Mouse (Mus musculus): ENCODE results near the gene Tia1. TPM values are rescaled to one million over a fixed set of nuclear protein-coding genes. Genes with fewer than 3 reads are reported as not detected.

Tia1 gene
- polyA plus RNA-seq, 1 experiment from 2014 or later = 130 TPM

DNA sequence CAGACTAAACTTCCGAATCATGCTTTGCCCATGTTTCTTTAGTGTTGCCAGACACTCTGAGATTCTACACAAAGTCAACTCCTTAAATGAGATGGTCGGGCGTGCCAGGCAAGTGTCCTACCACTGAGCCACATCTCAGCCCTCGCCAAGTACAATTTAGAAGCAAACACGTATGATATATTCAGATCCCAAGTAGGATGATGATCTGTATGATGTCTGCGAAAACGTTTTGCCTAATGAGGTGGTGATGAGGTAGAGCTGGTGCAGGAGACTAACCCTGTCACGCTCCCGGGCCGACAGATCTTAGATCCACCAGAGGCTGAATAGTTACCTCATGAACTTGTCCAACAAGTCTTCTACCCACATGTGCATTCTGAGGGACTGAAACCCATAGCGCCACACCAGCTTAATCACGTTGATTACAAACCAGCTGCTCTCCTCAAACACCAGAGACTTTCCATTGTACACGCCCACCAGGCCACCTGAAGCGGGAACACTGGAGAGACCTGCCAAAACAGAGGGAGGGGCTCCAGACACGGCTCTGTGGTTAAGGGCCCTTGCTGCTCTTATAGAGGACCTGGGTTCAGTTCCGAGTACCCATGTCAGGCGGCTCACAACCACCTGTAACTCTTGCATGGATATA, 9.8 kb upstream of the Tia1 start:
- no peaks in the 10 kb centered on the region for H3K9me3 ChIP-seq (ENCODE audit: control insufficient read depth, low read length)
- DNase-seq (ENCODE audit: low spot score) (peak; percentile 44), ATAC-seq (ENCODE audit: low read depth) (no peak)
- H3K4me1 ChIP-seq (ENCODE audit: control insufficient read depth, insufficient read depth, low read length) = peaks cover 13% of the 10 kb centered on the region; the same call in 1 of the 2 replicates
- no peak overlapping the region for H3K27ac ChIP-seq (replicated peaks; ENCODE audit: low read depth, low read length)
- H3K27me3 ChIP-seq (replicated peaks; ENCODE audit: control insufficient read depth, insufficient read depth, low read length) = no peaks in the 10 kb centered on the region
- H3K4me3 ChIP-seq (ENCODE audit: low read depth, low read length) = no peak overlapping the region
- 83% methylated on average over 17 of the region's 17 CpGs for WGBS
- H3K9ac ChIP-seq (ENCODE audit: low read depth, low read length) = no peak overlapping the region
- peaks cover 43% of the 10 kb centered on the region for H3K36me3 ChIP-seq (ENCODE audit: control insufficient read depth, insufficient read depth, low read length)
- no peak overlapping the region; the same call in 1 of the 2 replicates for H3K4me2 ChIP-seq (ENCODE audit: low read depth, low read length)

GRCm38 (mm10) chr6:86395021-86395420, 9.0 kb upstream of the Tia1 start:
- peaks cover 13% of the 10 kb centered on the region; the same call in 1 of the 2 replicates for H3K4me1 ChIP-seq (ENCODE audit: control insufficient read depth, insufficient read depth, low read length)
- H3K9ac ChIP-seq (ENCODE audit: low read depth, low read length) = peak overlapping the region; percentile 80; the same call in 1 of the 2 replicates
- H3K9me3 ChIP-seq (ENCODE audit: control insufficient read depth, low read length) = no peaks in the 10 kb centered on the region
- H3K27me3 ChIP-seq (replicated peaks; ENCODE audit: control insufficient read depth, insufficient read depth, low read length) = no peaks in the 10 kb centered on the region
- ATAC-seq (ENCODE audit: low read depth) = no peak
- peak overlapping the region; percentile 77 for H3K4me2 ChIP-seq (ENCODE audit: low read depth, low read length)
- peaks cover 35% of the 10 kb centered on the region for H3K36me3 ChIP-seq (ENCODE audit: control insufficient read depth, insufficient read depth, low read length)
- DNase-seq (ENCODE audit: low spot score) = peak; percentile 46
- 0 out of 2 replicates have a peak overlapping the region, but pooled peaks have one; percentile 1 for H3K4me3 ChIP-seq (ENCODE audit: low read depth, low read length)
- WGBS = 66% methylated on average over 9 of the region's 9 CpGs
- H3K27ac ChIP-seq (replicated peaks; ENCODE audit: low read depth, low read length) = no peak overlapping the region

DNA sequence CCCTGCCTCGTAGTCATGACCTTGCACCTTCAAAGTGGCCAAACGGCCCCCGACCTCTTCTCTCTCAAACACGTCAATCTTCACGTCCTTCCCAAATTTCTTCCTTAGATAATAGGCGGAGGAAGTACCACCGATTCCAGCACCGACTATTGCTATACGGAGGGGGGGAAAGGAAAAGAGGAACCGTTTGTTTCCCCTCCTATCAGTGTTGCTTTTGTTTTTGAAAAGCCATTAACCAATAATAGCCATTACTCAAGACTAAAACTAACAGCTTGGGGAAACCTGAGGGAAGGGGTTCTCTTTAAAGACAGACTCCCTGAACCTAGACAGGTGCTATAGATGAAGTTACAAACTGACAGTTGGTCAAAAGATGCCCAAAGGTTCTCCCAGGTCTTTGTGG, 8.1 kb upstream of the Tia1 start:
- peaks cover 26% of the 10 kb centered on the region for H3K36me3 ChIP-seq (ENCODE audit: control insufficient read depth, insufficient read depth, low read length)
- 32% methylated on average over 10 of the region's 10 CpGs for WGBS
- peak overlapping the region; percentile 77 for H3K4me2 ChIP-seq (ENCODE audit: low read depth, low read length)
- H3K4me3 ChIP-seq (ENCODE audit: low read depth, low read length) = peak overlapping the region; percentile 87
- H3K27me3 ChIP-seq (replicated peaks; ENCODE audit: control insufficient read depth, insufficient read depth, low read length) = no peaks in the 10 kb centered on the region
- no peaks in the 10 kb centered on the region for H3K9me3 ChIP-seq (ENCODE audit: control insufficient read depth, low read length)
- no peak for DNase-seq (ENCODE audit: low spot score)
- peaks cover 13% of the 10 kb centered on the region; the same call in 1 of the 2 replicates for H3K4me1 ChIP-seq (ENCODE audit: control insufficient read depth, insufficient read depth, low read length)
- no peak for ATAC-seq (ENCODE audit: low read depth)
- H3K9ac ChIP-seq (ENCODE audit: low read depth, low read length) = peak overlapping the region; percentile 80
- H3K27ac ChIP-seq (replicated peaks; ENCODE audit: low read depth, low read length) = no peak overlapping the region

GRCm38 (mm10) chr6:86396581-86397256, 7.3 kb upstream of the Tia1 start, which contains the start of gene Pcyox1:
Pcyox1 (minus strand) TSS chr6:86397154.
- DNase-seq (ENCODE audit: low spot score) (peak; percentile 93), ATAC-seq (ENCODE audit: low read depth) (peak; percentile 95)
- peaks cover 13% of the 10 kb centered on the region; the same call in 1 of the 2 replicates for H3K4me1 ChIP-seq (ENCODE audit: control insufficient read depth, insufficient read depth, low read length)
- peak within 1 kb of the TSS; percentile 77 for H3K4me2 ChIP-seq (ENCODE audit: low read depth, low read length)
- WGBS = 0% methylated on average over 32 of the region's 51 CpGs
- H3K27ac ChIP-seq (replicated peaks; ENCODE audit: low read depth, low read length) = peak within 1 kb of the TSS; percentile 86
- H3K4me3 ChIP-seq (ENCODE audit: low read depth, low read length) = peak within 1 kb of the TSS; percentile 87
- H3K27me3 ChIP-seq (replicated peaks; ENCODE audit: control insufficient read depth, insufficient read depth, low read length) = no peaks in the 10 kb centered on the region
- peak within 1 kb of the TSS; percentile 80 for H3K9ac ChIP-seq (ENCODE audit: low read depth, low read length)
- H3K36me3 ChIP-seq (ENCODE audit: control insufficient read depth, insufficient read depth, low read length) = peaks cover 18% of the 10 kb centered on the region
- no peaks in the 10 kb centered on the region for H3K9me3 ChIP-seq (ENCODE audit: control insufficient read depth, low read length)

DNA sequence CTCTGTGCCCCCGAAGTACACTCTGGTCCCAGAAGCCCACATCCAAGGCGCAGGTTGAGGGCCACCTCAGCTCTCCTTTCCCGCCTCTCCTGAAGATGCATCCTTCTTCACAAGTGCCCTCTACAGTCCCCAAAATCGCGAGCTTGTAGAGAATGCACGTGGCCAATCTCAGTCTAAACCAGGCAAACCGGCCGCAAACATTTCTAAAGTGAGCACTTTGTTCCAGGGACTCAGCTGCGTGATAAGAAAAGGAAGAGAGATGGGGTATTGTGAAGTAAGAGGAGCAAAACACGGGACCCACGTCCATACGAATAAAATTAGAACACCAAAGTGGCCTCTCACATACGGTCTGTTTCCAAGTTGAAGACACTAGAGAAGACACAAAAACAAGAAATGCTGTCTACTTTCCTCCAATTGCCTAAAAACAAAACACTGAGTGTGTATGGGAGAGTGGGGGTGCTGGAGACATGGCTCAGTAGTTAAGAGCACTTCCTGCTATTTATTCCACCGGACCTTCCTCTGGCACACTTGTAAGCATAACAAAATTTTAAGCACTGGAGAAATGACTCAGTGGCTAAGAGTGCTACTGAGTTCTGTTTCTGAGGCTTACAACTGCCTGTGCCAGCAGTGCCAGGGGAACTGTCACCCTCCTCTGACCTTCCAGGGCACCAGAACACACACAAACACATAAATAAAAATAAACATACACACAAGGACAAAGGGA, 6.6 kb upstream of the Tia1 start:
- Histone ChIP-seq H3K9me3 (ENCODE audit: control insufficient read depth, low read length) (no peaks in the 10 kb centered on the region), H3K9ac (ENCODE audit: low read depth, low read length) (peak overlapping the region; percentile 80), H3K27ac (replicated peaks; ENCODE audit: low read depth, low read length) (peak overlapping the region; percentile 86), H3K27me3 (replicated peaks; ENCODE audit: control insufficient read depth, insufficient read depth, low read length) (no peaks in the 10 kb centered on the region), H3K4me2 (ENCODE audit: low read depth, low read length) (peak overlapping the region; percentile 77), H3K4me1 (ENCODE audit: control insufficient read depth, insufficient read depth, low read length) (peaks cover 13% of the 10 kb centered on the region; the same call in 1 of the 2 replicates), H3K36me3 (ENCODE audit: control insufficient read depth, insufficient read depth, low read length) (peaks cover 13% of the 10 kb centered on the region; the same call in 1 of the 2 replicates), H3K4me3 (ENCODE audit: low read depth, low read length) (peak overlapping the region; percentile 87)
- 4% methylated on average over 14 of the region's 14 CpGs for WGBS
- ATAC-seq (ENCODE audit: low read depth) (peak; percentile 15), DNase-seq (ENCODE audit: low spot score) (no peak)

DNA sequence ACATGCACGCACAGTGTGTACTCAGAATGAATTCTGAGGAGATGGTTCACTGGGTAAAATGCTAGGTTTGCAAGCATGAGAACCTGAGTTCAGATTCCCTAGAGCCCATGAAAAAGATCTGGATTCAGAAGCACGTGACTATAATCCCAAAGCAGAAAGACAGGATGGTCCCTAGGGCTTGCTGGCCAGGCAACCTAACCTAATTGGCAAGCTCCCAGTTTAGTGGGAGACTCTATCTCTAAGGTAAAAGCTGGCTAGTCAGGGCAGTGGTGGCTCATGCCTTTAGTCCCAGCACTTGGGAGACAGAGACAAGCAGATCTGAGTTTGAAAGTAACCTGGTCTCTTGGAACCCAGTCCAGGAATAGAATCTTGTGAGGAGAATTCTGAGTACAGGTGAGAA, 5.0 kb upstream of the Tia1 start:
- peaks cover 13% of the 10 kb centered on the region; the same call in 1 of the 2 replicates for H3K4me1 ChIP-seq (ENCODE audit: control insufficient read depth, insufficient read depth, low read length)
- H3K4me2 ChIP-seq (ENCODE audit: low read depth, low read length) = no peak overlapping the region
- no peaks in the 10 kb centered on the region for H3K9me3 ChIP-seq (ENCODE audit: control insufficient read depth, low read length)
- no peaks in the 10 kb centered on the region for H3K27me3 ChIP-seq (replicated peaks; ENCODE audit: control insufficient read depth, insufficient read depth, low read length)
- 78% methylated on average over 2 of the region's 2 CpGs for WGBS
- no peak overlapping the region for H3K4me3 ChIP-seq (ENCODE audit: low read depth, low read length)
- peaks cover 4% of the 10 kb centered on the region; the same call in 1 of the 2 replicates for H3K36me3 ChIP-seq (ENCODE audit: control insufficient read depth, insufficient read depth, low read length)
- ATAC-seq (ENCODE audit: low read depth) = no peak
- peak; percentile 21 for DNase-seq (ENCODE audit: low spot score)
- H3K27ac ChIP-seq (replicated peaks; ENCODE audit: low read depth, low read length) = no peak overlapping the region
- no peak overlapping the region for H3K9ac ChIP-seq (ENCODE audit: low read depth, low read length)

GRCm38 (mm10) chr6:86399995-86400394, 4.0 kb upstream of the Tia1 start:
- Histone ChIP-seq H3K4me2 (ENCODE audit: low read depth, low read length) (no peak overlapping the region), H3K27me3 (replicated peaks; ENCODE audit: control insufficient read depth, insufficient read depth, low read length) (no peaks in the 10 kb centered on the region), H3K4me3 (ENCODE audit: low read depth, low read length) (no peak overlapping the region), H3K4me1 (ENCODE audit: control insufficient read depth, insufficient read depth, low read length) (peaks cover 13% of the 10 kb centered on the region; the same call in 1 of the 2 replicates), H3K27ac (replicated peaks; ENCODE audit: low read depth, low read length) (no peak overlapping the region), H3K9ac (ENCODE audit: low read depth, low read length) (no peak overlapping the region), H3K9me3 (ENCODE audit: control insufficient read depth, low read length) (no peaks in the 10 kb centered on the region), H3K36me3 (ENCODE audit: control insufficient read depth, insufficient read depth, low read length) (no peaks in the 10 kb centered on the region)
- no peak for DNase-seq (ENCODE audit: low spot score)
- no peak for ATAC-seq (ENCODE audit: low read depth)
- WGBS = 79% methylated on average over 2 of the region's 2 CpGs

- ATAC-seq (ENCODE audit: low read depth) (peak; percentile 23; the same call in 1 of the 2 replicates), DNase-seq (ENCODE audit: low spot score) (peak; percentile 92)
- Histone ChIP-seq H3K27me3 (replicated peaks; ENCODE audit: control insufficient read depth, insufficient read depth, low read length) (no peaks in the 10 kb centered on the region), H3K27ac (replicated peaks; ENCODE audit: low read depth, low read length) (0 out of 2 replicates have a peak overlapping the region, but pooled peaks have one; percentile 17), H3K4me3 (ENCODE audit: low read depth, low read length) (peak overlapping the region; percentile 31), H3K4me1 (ENCODE audit: control insufficient read depth, insufficient read depth, low read length) (peaks cover 3% of the 10 kb centered on the region; the same call in 1 of the 2 replicates), H3K9ac (ENCODE audit: low read depth, low read length) (peak overlapping the region; percentile 52), H3K4me2 (ENCODE audit: low read depth, low read length) (peak overlapping the region; percentile 49), H3K36me3 (ENCODE audit: control insufficient read depth, insufficient read depth, low read length) (no peaks in the 10 kb centered on the region), H3K9me3 (ENCODE audit: control insufficient read depth, low read length) (no peaks in the 10 kb centered on the region)
- 2% methylated on average over 9 of the region's 9 CpGs for WGBS
Measured at GRCm38 (mm10) chr6:86400972-86401371, 3.0 kb upstream of the Tia1 start.

Measured in embryonic facial prominence, embryonic 14.5 days (tissue).